Mouse (Mus musculus) liver, embryonic 13.5 days (tissue): ENCODE data around the gene Liph. TPM values are rescaled to one million over a fixed set of nuclear protein-coding genes. Genes with fewer than 3 reads are reported as not detected.

Source experiments
- ATAC-seq: fragments of 200-750 bp; cut with Nextera tagmentation; 2 replicates; pipeline ENCODE4 v1.8.0; 2017; ENCODE audit warnings: low read depth, mild to moderate bottlenecking, moderate number of reproducible peaks, moderate library complexity
- DNase-seq: peaks from one replicate; pipeline ENCODE4 v3.0.0; 2022
- H3K27ac ChIP-seq: fragments of 300-500 bp; sonication (generic); 2 replicates; pipeline ENCODE4 v1.5.1; 2015; ENCODE audit warnings: moderate library complexity, mild to moderate bottlenecking, inconsistent platforms
- H3K27me3 ChIP-seq: fragments of 300-500 bp; sonication (generic); 2 replicates; pipeline ENCODE4 v1.6.1; 2015; ENCODE audit warnings: mild to moderate bottlenecking, inconsistent platforms
- H3K36me3 ChIP-seq: fragments of 300-500 bp; sonication (generic); 2 replicates; pipeline ENCODE4 v1.6.1; 2015; ENCODE audit warnings: mild to moderate bottlenecking, inconsistent platforms
- H3K4me1 ChIP-seq: fragments of 300-500 bp; sonication (generic); replicated peaks from 2 replicates; pipeline ENCODE4 v1.6.1; 2015; ENCODE audit warnings: inconsistent platforms
- H3K4me2 ChIP-seq: fragments of 300-500 bp; sonication (generic); 2 replicates; pipeline ENCODE4 v1.6.1; 2015; ENCODE audit warnings: inconsistent platforms, mild to moderate bottlenecking, moderate library complexity
- H3K4me3 ChIP-seq: fragments of 300-500 bp; sonication (generic); replicated peaks from 2 replicates; pipeline ENCODE4 v1.5.1; 2015; ENCODE audit warnings: mild to moderate bottlenecking, inconsistent platforms
- H3K9ac ChIP-seq: fragments of 300-500 bp; sonication (generic); 2 replicates; pipeline ENCODE4 v1.6.1; 2015; ENCODE audit warnings: mild to moderate bottlenecking, inconsistent platforms
- H3K9me3 ChIP-seq: fragments of 300-500 bp; sonication (generic); replicated peaks from 2 replicates; pipeline ENCODE4 v1.6.1; 2016; ENCODE audit warnings: inconsistent platforms
- WGBS: fragments of 180-500 bp; shearing (Covaris S2); methylation state at CpG from one replicate; pipeline ENCODE4 v1.1.7; 2015; ENCODE audit not compliant: insufficient replicate concordance; 5-methylcytosine and 5-hydroxymethylcytosine counted together
- polyA plus RNA-seq: library from polyadenylated mRNA; unstranded; fragments of >200 nt; fragmentation: Nextera tagmentation; extraction: Ambion mirVana; gene quantifications from 2 replicates; pipeline ENCODE4 v1.2.1, GENCODE M21; 2015

The Liph gene
- polyA plus RNA-seq, 1 experiment from 2014 or later = 1.3 TPM

- Histone ChIP-seq H3K4me3 (no peak overlapping the region), H3K27me3 (no peaks in the 10 kb centered on the region), H3K9me3 (no peaks in the 10 kb centered on the region), H3K9ac (no peak overlapping the region), H3K27ac (no peak overlapping the region), H3K4me1 (no peaks in the 10 kb centered on the region), H3K36me3 (no peaks in the 10 kb centered on the region), H3K4me2 (no peak overlapping the region)
- WGBS = 71% methylated on average over 6 of the region's 6 CpGs
- DNase-seq (no peak), ATAC-seq (no peak)
Measured at GRCm38 (mm10) chr16:21906902-21907301, 88.6 kb downstream of the Liph start.

GRCm38 (mm10) chr16:21905996-21906395 lies 89.5 kb downstream of the Liph start:
- no peaks in the 10 kb centered on the region for H3K27me3 ChIP-seq
- no peak overlapping the region for H3K4me2 ChIP-seq
- no peaks in the 10 kb centered on the region for H3K4me1 ChIP-seq
- H3K27ac ChIP-seq = no peak overlapping the region
- 65% methylated on average over 7 of the region's 7 CpGs for WGBS
- H3K4me3 ChIP-seq = no peak overlapping the region
- no peak for DNase-seq
- H3K9me3 ChIP-seq = no peaks in the 10 kb centered on the region
- H3K36me3 ChIP-seq = no peaks in the 10 kb centered on the region
- ATAC-seq = no peak
- no peak overlapping the region for H3K9ac ChIP-seq

DNA sequence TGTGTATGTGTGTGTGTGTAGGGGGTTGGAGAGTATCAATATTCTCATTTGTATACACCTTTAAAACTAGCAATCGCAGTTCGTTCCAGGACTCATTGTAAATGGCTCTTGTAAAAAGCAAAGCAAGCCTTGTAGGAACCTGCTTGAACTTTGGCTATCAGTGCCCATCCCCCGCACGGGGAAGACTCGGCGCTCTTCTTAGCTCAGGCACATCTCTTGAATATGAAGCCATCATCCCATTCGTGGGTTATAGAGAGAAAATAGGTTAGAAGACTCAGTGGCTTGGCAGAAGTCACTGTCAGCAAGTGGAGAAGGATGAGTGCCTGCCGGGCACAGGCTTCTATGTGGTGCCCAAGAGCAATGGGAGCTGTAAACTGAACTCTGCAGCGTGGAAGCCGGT lies 90.8 kb downstream of the Liph start:
- H3K9me3 ChIP-seq = no peaks in the 10 kb centered on the region
- H3K27ac ChIP-seq = no peak overlapping the region
- WGBS = 78% methylated on average over 10 of the region's 10 CpGs
- H3K4me2 ChIP-seq = no peak overlapping the region
- DNase-seq (no peak), ATAC-seq (no peak)
- no peaks in the 10 kb centered on the region for H3K4me1 ChIP-seq
- no peak overlapping the region for H3K4me3 ChIP-seq
- no peaks in the 10 kb centered on the region for H3K36me3 ChIP-seq
- H3K9ac ChIP-seq = no peak overlapping the region
- no peaks in the 10 kb centered on the region for H3K27me3 ChIP-seq

Other genes with a start within 250 kb of the Liph start
- gene Ehhadh, start 207.9 kb downstream of the Liph start, polyA plus RNA-seq = 5.9 and 6.4 TPM in 2 replicates
- 0.35 TPM in 2 replicates for gene Map3k13, start 201.3 kb downstream of the Liph start, polyA plus RNA-seq
- 27.2 and 31.1 TPM in 2 replicates for gene Tmem41a, start 48.1 kb downstream of the Liph start, polyA plus RNA-seq
- gene Senp2, start 13.8 kb upstream of the Liph start, polyA plus RNA-seq = 35.2 and 44.1 TPM in 2 replicates
- 12.1 and 17.0 TPM in 2 replicates for gene Igf2bp2, start 167.6 kb upstream of the Liph start, polyA plus RNA-seq